Mouse (Mus musculus): ENCODE data around the gene Dpp6.

The Dpp6 gene

GRCm38 (mm10) chr5:27291378-27291777, 474.4 kb downstream of the Dpp6 start:
- no peak for DNase-seq (ENCODE audit: low spot score)

DNA sequence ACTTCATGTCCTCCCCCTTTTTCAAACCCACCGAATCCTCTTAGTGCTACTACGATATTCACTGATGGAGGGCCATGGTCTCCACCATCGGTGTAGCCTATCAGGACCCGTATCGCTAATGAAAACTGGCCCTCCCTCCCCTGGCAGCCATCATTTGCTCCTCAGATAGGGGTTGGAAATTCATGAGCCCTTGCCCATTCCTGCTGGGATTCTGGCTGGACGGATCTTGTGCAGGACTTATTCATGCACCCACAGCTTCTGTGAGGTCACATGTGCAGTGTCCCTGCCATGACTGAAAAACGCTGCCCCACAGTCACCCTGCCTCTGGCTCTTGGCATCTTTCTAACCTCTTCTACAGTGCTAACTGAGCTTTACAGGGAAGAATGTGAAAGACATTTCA, 475.2 kb downstream of the Dpp6 start:
- DNase-seq (ENCODE audit: low spot score) = no peak

GRCm38 (mm10) chr5:27304115-27304514, 487.1 kb downstream of the Dpp6 start:
- no peak for DNase-seq (ENCODE audit: low spot score)

- no peak for DNase-seq (ENCODE audit: low spot score)
These were observed 489.6 kb downstream of the Dpp6 start for GRCm38 (mm10) chr5:27306497-27307152.

DNA sequence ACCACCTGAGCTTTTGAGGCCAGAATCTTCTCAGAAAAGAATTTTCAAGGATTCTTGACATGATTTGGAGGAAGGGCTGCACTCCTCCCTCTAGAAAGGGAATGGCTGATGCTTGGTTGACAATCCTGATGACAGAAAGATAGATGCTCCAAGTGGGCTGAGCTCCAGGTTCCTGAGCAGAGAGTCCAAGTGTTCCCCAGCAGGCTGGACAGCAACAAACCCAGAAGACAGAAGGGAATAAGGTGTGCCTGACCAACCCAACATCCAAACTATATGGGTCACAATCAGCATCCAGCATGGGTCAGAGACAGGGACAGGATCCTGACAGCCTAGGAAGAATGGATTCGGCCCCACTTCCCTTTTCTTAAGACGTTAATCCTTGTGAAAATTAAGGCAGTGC, 493.2 kb downstream of the Dpp6 start:
- no peak for DNase-seq (ENCODE audit: low spot score)

DNA sequence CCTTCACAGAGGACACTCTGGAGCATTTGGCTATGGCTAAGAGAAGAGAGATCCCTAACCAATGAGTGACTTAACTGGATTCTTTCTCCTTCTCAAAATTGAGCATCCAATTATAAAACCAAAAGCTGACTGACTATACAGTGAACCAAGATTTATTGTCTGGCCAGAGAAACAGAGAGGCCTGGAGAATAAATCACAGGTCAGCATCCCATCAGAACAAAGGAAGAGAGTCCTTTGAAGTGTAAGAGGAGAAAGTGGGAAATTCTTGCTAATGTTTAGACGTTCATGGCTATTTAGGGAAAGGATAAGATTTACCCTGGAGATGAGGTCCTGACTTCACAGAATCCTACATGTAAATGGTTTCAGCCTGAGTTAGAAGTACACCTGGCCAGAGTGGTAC, 499.7 kb downstream of the Dpp6 start:
- no peak for DNase-seq (ENCODE audit: low spot score)

GRCm38 (mm10) chr5:27317264-27317663, 500.3 kb downstream of the Dpp6 start:
- no peak for DNase-seq (ENCODE audit: low spot score)

- no peak for DNase-seq (ENCODE audit: low spot score)
These were observed 500.8 kb downstream of the Dpp6 start for GRCm38 (mm10) chr5:27317832-27318231.

DNA sequence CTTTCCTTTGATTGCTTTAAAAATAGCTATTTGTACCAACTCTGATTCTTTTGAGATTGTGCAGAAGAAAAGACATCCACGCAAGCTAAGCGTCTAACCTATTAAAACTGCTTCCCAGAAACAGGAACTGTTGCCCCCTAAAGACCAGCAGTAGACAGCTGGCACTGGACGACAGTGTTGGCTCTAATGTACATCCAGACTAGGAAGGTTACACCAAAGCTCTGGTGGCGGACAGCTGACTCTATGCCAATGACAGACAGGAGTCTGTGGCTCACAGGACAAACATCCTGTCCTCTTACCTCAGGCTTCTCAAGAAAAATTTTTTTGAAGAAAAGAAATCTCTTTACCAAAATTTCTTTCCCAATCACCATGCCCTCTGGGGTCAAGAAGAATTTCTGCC, 502.7 kb downstream of the Dpp6 start:
- no peak for DNase-seq (ENCODE audit: low spot score)

- DNase-seq (ENCODE audit: low spot score) = no peak
These were observed 506.1 kb downstream of the Dpp6 start for GRCm38 (mm10) chr5:27322895-27323792.

DNA sequence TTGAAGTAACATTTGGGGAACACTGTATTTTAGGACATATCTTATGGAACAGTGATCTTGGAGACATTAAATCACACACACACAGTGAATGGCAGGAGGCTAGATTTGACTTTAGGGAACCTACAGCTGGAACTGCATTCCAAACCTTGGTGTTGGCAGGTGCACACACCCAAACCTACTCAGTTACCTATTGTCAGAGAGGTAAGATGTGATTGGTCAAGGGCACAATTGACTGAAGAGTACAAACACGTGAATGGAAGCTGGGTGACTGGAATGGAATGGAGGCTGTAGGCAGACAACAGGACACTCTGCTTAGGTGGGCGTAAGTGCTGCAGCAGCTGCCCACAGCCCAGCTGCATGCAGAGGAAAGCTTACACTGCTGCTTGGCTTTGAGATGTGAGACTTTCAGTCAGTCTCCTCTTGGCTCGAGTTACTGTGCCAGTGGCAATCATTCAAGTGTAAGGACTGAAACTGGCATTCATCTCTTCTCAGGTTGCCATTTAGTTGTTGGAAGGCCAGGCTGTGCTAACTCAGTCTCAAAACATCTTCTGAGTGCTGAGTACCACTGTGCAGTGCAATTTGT, 507.4 kb downstream of the Dpp6 start:
- no peak for DNase-seq (ENCODE audit: low spot score)

- no peak for DNase-seq (ENCODE audit: low spot score)
These were observed 519.7 kb downstream of the Dpp6 start for GRCm38 (mm10) chr5:27336698-27337097.

- DNase-seq (ENCODE audit: low spot score) = no peak
These were observed 522.4 kb downstream of the Dpp6 start for GRCm38 (mm10) chr5:27339196-27340030.

- DNase-seq (ENCODE audit: low spot score) = no peak
These were observed 525.3 kb downstream of the Dpp6 start for GRCm38 (mm10) chr5:27342276-27342675.

- DNase-seq (ENCODE audit: low spot score) = no peak
These were observed 526.6 kb downstream of the Dpp6 start for GRCm38 (mm10) chr5:27343626-27344025.

DNA sequence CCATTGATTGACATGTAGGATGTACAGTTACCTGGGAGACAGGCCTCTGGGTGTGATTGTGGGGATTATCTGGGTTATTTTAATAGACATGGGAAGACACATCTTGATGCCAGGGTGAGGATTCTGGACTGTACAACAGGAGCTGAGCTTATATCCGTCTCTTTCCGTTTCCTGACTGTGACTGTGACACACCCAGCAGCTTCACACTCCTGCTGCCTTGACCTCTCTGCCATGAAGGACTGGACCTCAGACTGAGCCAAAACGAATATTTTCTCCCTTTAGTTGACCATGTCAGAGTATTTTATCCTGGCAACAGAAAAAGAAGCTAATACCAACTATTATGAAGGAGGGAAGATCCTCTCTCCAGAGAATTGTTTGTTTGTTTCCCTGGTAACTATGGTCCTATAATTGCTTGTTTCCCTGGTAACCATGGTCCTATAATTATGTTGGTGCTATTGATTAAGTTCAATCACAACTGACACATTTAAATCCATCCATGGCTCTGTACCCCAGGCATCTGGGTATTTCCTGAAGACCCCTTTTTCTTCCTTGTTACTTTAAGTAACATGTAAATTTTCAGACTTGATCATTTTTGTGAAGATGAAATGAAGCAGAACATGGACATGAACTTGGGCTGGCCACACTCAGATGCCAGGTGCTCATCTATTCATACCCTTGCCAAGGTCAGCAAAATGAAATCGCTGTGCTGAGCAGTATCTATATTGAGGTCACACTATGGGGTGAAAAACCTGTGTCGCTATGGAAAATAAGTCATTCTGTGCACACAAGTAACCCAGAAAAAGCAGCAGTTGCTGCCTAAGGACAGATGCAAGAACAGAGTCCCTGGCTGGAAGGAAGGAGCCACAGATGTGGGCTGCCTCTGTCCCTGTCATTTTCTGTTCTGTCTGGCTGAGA, 531.4 kb downstream of the Dpp6 start:
- no peak for DNase-seq (ENCODE audit: low spot score)

DNA sequence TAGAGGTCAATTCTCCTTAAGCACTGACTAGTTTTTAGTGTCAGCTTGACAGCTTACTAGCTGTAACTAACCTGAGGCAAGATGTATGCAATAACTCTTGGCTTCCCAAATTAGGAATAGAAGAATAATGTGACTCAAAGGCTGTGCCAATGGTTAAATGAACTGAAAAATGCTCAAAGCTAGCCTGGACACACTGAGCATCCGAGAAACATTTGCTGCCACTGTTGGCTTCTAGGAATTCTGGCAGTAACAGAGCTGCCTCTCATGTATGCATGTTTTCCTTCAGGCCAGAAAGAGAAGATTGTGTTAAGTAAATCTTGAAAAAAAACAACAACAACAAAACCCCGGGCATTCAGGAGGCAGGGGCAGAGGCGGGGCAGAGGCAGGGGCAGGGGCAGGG, 540.6 kb downstream of the Dpp6 start:
- no peak for DNase-seq (ENCODE audit: low spot score)

DNA sequence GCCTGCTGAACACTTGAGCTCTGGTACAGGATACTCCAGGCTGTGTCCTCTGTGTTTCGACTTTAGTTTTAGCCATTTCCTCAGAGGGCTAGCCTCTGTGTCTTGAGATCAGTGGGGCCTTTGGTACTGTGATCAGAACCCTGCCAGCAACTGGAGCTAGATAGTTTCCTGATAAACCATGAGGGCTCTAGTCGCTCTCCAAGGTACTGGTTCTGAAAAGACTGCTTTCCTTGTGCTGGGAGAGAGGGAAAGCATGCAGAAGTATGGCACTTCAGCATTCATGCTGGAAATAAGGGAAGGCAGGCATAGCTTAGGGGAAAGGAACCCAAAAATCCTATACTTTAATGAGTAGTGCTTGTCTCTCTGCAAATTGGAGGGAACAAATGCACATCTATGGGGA, 548.9 kb downstream of the Dpp6 start:
- DNase-seq (ENCODE audit: low spot score) = no peak

DNA sequence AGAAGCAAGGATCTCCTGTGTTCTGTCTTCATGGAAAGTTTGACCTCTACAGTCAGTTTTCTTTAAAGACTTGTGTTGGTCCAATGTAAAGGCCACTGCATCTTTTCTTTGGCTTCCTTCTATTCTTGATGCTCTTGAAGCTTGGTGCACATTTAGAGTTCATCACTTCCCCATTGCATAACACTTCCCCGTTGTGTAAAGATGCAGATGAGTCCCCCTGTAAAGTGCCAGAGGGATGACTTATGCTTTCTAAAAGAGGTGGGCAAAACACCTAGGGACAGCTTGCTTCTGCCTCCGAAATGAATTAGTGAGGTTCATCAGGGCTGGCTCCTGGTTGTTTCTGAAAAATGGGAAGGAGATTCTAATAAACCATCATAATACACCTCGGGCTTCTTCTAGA, 553.8 kb downstream of the Dpp6 start:
- DNase-seq (ENCODE audit: low spot score) = no peak

GRCm38 (mm10) chr5:27373931-27374330, 556.9 kb downstream of the Dpp6 start:
- no peak for DNase-seq (ENCODE audit: low spot score)

DNA sequence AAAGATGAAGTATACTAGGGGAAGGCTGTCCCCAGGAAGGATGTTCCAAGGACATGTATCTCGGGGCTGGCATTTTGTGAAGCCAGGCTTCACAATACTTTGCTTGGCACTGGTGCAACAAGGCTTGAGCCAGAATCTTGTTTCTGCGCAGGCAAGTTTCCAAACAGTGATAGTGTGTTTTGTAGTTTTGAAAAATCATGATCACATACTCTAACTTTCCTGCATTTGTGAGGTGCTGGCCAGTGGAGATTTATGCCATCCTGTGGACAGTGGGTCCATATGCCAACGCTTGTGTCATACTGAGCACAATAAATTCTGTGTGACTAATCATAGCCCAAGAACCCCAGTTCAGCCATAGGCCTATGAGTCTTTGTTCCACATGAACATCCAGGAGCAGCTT, 558.8 kb downstream of the Dpp6 start:
- DNase-seq (ENCODE audit: low spot score) = no peak

Data from ovary, postnatal 36 days (tissue).